Mouse (Mus musculus) heart, embryonic 13.5 days (tissue): ENCODE results near the gene Pparg. TPM values are rescaled to one million over a fixed set of nuclear protein-coding genes. Genes with fewer than 3 reads are reported as not detected.
A peak's percentile ranks its signal among the peaks of the same experiment; 100 is the strongest.

Experiments
- ATAC-seq: fragments of 200-750 bp; cut with Nextera tagmentation; 2 replicates; pipeline ENCODE4 v1.8.0; 2017; ENCODE audit warnings: moderate TSS enrichment; ENCODE audit not compliant: insufficient number of reproducible peaks, low FRiP score, low TSS enrichment; ENCODE audit errors: extremely low read depth
- H3K27ac ChIP-seq: fragments of 300-500 bp; sonication (generic); replicated peaks from 2 replicates; pipeline ENCODE4 v1.5.1; 2015; ENCODE audit warnings: moderate library complexity, mild to moderate bottlenecking, inconsistent platforms
- H3K27me3 ChIP-seq: fragments of 300-500 bp; sonication (generic); replicated peaks from 2 replicates; pipeline ENCODE4 v1.6.1; 2015; ENCODE audit warnings: mild to moderate bottlenecking, inconsistent platforms
- H3K36me3 ChIP-seq: fragments of 300-500 bp; sonication (generic); 2 replicates; pipeline ENCODE4 v1.6.1; 2015; ENCODE audit warnings: mild to moderate bottlenecking, inconsistent platforms
- H3K4me1 ChIP-seq: fragments of 300-500 bp; sonication (generic); 2 replicates; pipeline ENCODE4 v1.6.1; 2015; ENCODE audit warnings: inconsistent platforms
- H3K4me2 ChIP-seq: fragments of 300-500 bp; sonication (generic); 2 replicates; pipeline ENCODE4 v1.6.1; 2015; ENCODE audit warnings: inconsistent platforms, mild to moderate bottlenecking, moderate library complexity
- H3K4me3 ChIP-seq: fragments of 300-500 bp; sonication (generic); 2 replicates; pipeline ENCODE4 v1.5.1; 2015; ENCODE audit warnings: moderate library complexity, mild to moderate bottlenecking, inconsistent platforms
- H3K9ac ChIP-seq: fragments of 300-500 bp; sonication (generic); 2 replicates; pipeline ENCODE4 v1.6.1; 2015; ENCODE audit warnings: inconsistent platforms, mild to moderate bottlenecking, moderate library complexity
- H3K9me3 ChIP-seq: fragments of 300-500 bp; sonication (generic); 2 replicates; pipeline ENCODE4 v1.6.1; 2016; ENCODE audit warnings: inconsistent platforms
- WGBS: fragments of 180-500 bp; shearing (Covaris S2); methylation state at CpG from one replicate; pipeline ENCODE4 v1.1.7; 2015; ENCODE audit warnings: mixed read lengths; 5-methylcytosine and 5-hydroxymethylcytosine counted together
- polyA plus RNA-seq: library from polyadenylated mRNA; unstranded; fragments of >200 nt; fragmentation: Nextera tagmentation; extraction: Ambion mirVana; gene quantifications from 2 replicates; pipeline ENCODE4 v1.2.1, GENCODE M21; 2015

Pparg gene
- polyA plus RNA-seq, 1 experiment from 2014 or later: 1.0 TPM

GRCm38 (mm10) chr6:115466601-115467000 lies 105.8 kb downstream of the Pparg start:
- H3K9ac ChIP-seq: no peak overlapping the region
- H3K4me3 ChIP-seq: no peak overlapping the region
- no peaks in the 10 kb centered on the region for H3K36me3 ChIP-seq
- H3K9me3 ChIP-seq: no peaks in the 10 kb centered on the region
- ATAC-seq: no peak
- H3K4me2 ChIP-seq: no peak overlapping the region
- peaks cover 16% of the 10 kb centered on the region; the same call in 1 of the 2 replicates for H3K4me1 ChIP-seq
- no peak overlapping the region for H3K27ac ChIP-seq
- no peaks in the 10 kb centered on the region for H3K27me3 ChIP-seq
- 50% methylated on average over 3 of the region's 3 CpGs for WGBS

GRCm38 (mm10) chr6:115469666-115470581 lies 109.2 kb downstream of the Pparg start:
- Histone ChIP-seq H3K4me3 (no peak overlapping the region), H3K4me2 (no peak overlapping the region), H3K4me1 (peaks cover 8% of the 10 kb centered on the region; the same call in 1 of the 2 replicates), H3K27ac (no peak overlapping the region), H3K9ac (no peak overlapping the region), H3K27me3 (no peaks in the 10 kb centered on the region), H3K9me3 (no peaks in the 10 kb centered on the region), H3K36me3 (no peaks in the 10 kb centered on the region)
- WGBS: 38% methylated on average over 3 of the region's 3 CpGs
- no peak for ATAC-seq

GRCm38 (mm10) chr6:115471956-115472355 lies 111.2 kb downstream of the Pparg start:
- Histone ChIP-seq H3K9me3 (no peaks in the 10 kb centered on the region), H3K36me3 (no peaks in the 10 kb centered on the region), H3K4me3 (no peak overlapping the region), H3K27ac (no peak overlapping the region), H3K27me3 (no peaks in the 10 kb centered on the region), H3K4me2 (no peak overlapping the region), H3K9ac (no peak overlapping the region), H3K4me1 (peaks cover 14% of the 10 kb centered on the region)
- no peak for ATAC-seq

GRCm38 (mm10) chr6:115477081-115477695 lies 116.4 kb downstream of the Pparg start:
- no peaks in the 10 kb centered on the region for H3K36me3 ChIP-seq
- H3K27ac ChIP-seq: peak overlapping the region; percentile 36
- no peak overlapping the region for H3K4me3 ChIP-seq
- 34% methylated on average over 7 of the region's 7 CpGs for WGBS
- no peak overlapping the region for H3K9ac ChIP-seq
- ATAC-seq: no peak
- peaks cover 48% of the 10 kb centered on the region for H3K4me1 ChIP-seq
- H3K27me3 ChIP-seq: peaks cover 8% of the 10 kb centered on the region; the same call in 1 of the 2 replicates
- H3K4me2 ChIP-seq: no peak overlapping the region
- H3K9me3 ChIP-seq: no peaks in the 10 kb centered on the region

GRCm38 (mm10) chr6:115479963-115480321 lies 119.2 kb downstream of the Pparg start:
- peaks cover 48% of the 10 kb centered on the region for H3K4me1 ChIP-seq
- ATAC-seq: no peak
- H3K27ac ChIP-seq: peak overlapping the region; percentile 86
- H3K9me3 ChIP-seq: no peaks in the 10 kb centered on the region
- H3K36me3 ChIP-seq: no peaks in the 10 kb centered on the region
- no peak overlapping the region for H3K4me3 ChIP-seq
- H3K4me2 ChIP-seq: peak overlapping the region; percentile 33
- H3K27me3 ChIP-seq: peaks cover 24% of the 10 kb centered on the region; the same call in 1 of the 2 replicates
- no peak overlapping the region for H3K9ac ChIP-seq

- peak overlapping the region; percentile 86 for H3K27ac ChIP-seq
- peak; percentile 61 for ATAC-seq
- H3K9ac ChIP-seq: no peak overlapping the region
- no peaks in the 10 kb centered on the region for H3K36me3 ChIP-seq
- H3K9me3 ChIP-seq: no peaks in the 10 kb centered on the region
- H3K4me2 ChIP-seq: peak overlapping the region; percentile 33
- WGBS: 10% methylated on average over 5 of the region's 5 CpGs
- H3K4me3 ChIP-seq: no peak overlapping the region
- H3K27me3 ChIP-seq: peaks cover 26% of the 10 kb centered on the region; the same call in 1 of the 2 replicates
- H3K4me1 ChIP-seq: peaks cover 48% of the 10 kb centered on the region
Measured at GRCm38 (mm10) chr6:115480322-115481017, 119.7 kb downstream of the Pparg start.

GRCm38 (mm10) chr6:115481018-115481354 lies 120.2 kb downstream of the Pparg start:
- ATAC-seq: no peak

GRCm38 (mm10) chr6:115481603-115482002 lies 120.9 kb downstream of the Pparg start:
- Histone ChIP-seq H3K9me3 (no peaks in the 10 kb centered on the region), H3K27me3 (peaks cover 31% of the 10 kb centered on the region; the same call in 1 of the 2 replicates), H3K9ac (no peak overlapping the region), H3K27ac (no peak overlapping the region), H3K4me3 (no peak overlapping the region), H3K4me2 (no peak overlapping the region), H3K4me1 (peaks cover 45% of the 10 kb centered on the region), H3K36me3 (no peaks in the 10 kb centered on the region)
- ATAC-seq: no peak
- 47% methylated on average over 3 of the region's 3 CpGs for WGBS

More at GRCm38 (mm10) chr6:115481018-115481354, 120.2 kb downstream of the Pparg start:
- Histone ChIP-seq H3K4me2 (peak overlapping the region; percentile 33; the same call in 1 of the 2 replicates), H3K4me3 (no peak overlapping the region), H3K36me3 (no peaks in the 10 kb centered on the region), H3K27me3 (peaks cover 31% of the 10 kb centered on the region; the same call in 1 of the 2 replicates), H3K9ac (no peak overlapping the region), H3K27ac (peak overlapping the region; percentile 86), H3K9me3 (no peaks in the 10 kb centered on the region), H3K4me1 (peaks cover 48% of the 10 kb centered on the region)
- 2% methylated on average over 1 of the region's 1 CpGs for WGBS

- H3K4me2 ChIP-seq: no peak overlapping the region
- no peak overlapping the region for H3K4me3 ChIP-seq
- H3K9ac ChIP-seq: no peak overlapping the region
- peaks cover 15% of the 10 kb centered on the region for H3K4me1 ChIP-seq
- no peaks in the 10 kb centered on the region for H3K36me3 ChIP-seq
- H3K9me3 ChIP-seq: no peaks in the 10 kb centered on the region
- peaks cover 36% of the 10 kb centered on the region; the same call in 1 of the 2 replicates for H3K27me3 ChIP-seq
- WGBS: 37% methylated on average over 6 of the region's 6 CpGs
- H3K27ac ChIP-seq: no peak overlapping the region
- no peak for ATAC-seq
Measured at GRCm38 (mm10) chr6:115485635-115486034, 124.9 kb downstream of the Pparg start.

GRCm38 (mm10) chr6:115489831-115490230 lies 129.1 kb downstream of the Pparg start:
- no peak overlapping the region for H3K4me2 ChIP-seq
- H3K27ac ChIP-seq: no peak overlapping the region
- H3K27me3 ChIP-seq: peaks cover 12% of the 10 kb centered on the region; the same call in 1 of the 2 replicates
- no peak overlapping the region for H3K4me3 ChIP-seq
- no peak for ATAC-seq
- no peak overlapping the region for H3K9ac ChIP-seq
- H3K36me3 ChIP-seq: no peaks in the 10 kb centered on the region
- 79% methylated on average over 9 of the region's 9 CpGs for WGBS
- 0 out of 2 replicates have a peak, but pooled peaks cover 3% of the 10 kb centered on the region for H3K4me1 ChIP-seq
- H3K9me3 ChIP-seq: no peaks in the 10 kb centered on the region

GRCm38 (mm10) chr6:115492952-115493613 lies 132.3 kb downstream of the Pparg start:
- WGBS: 43% methylated on average over 11 of the region's 11 CpGs
- Histone ChIP-seq H3K4me3 (no peak overlapping the region), H3K4me2 (no peak overlapping the region), H3K9ac (no peak overlapping the region), H3K27me3 (no peaks in the 10 kb centered on the region), H3K4me1 (0 out of 2 replicates have a peak, but pooled peaks cover 3% of the 10 kb centered on the region), H3K27ac (no peak overlapping the region), H3K36me3 (no peaks in the 10 kb centered on the region), H3K9me3 (no peaks in the 10 kb centered on the region)
- ATAC-seq: no peak
